Mouse (Mus musculus): Measurements from ENCODE around the gene Prdm12. TPM values are rescaled to one million over a fixed set of nuclear protein-coding genes. Genes with fewer than 3 reads are reported as not detected.

Prdm12 gene
- polyA plus RNA-seq, 1 experiment: not detected

- no peak for TF ChIP-seq POLR2A (IDR thresholded peaks at IDR 0.05; ENCODE audit: low read depth, low read length)
- no peak for TF ChIP-seq CTCF (IDR thresholded peaks at IDR 0.05; ENCODE audit: borderline replicate concordance, insufficient read depth, low read length)
- H3K4me1 ChIP-seq (ENCODE audit: control insufficient read depth, insufficient read depth, low read length): no peaks in the 10 kb centered on the region
- no peak overlapping the region for H3K4me3 ChIP-seq (ENCODE audit: insufficient read depth, low read length)
- H3K27ac ChIP-seq (ENCODE audit: insufficient read depth, low read length): no peak overlapping the region
Observed at GRCm38 (mm10) chr2:31700545-31701446, 61.0 kb downstream of the Prdm12 start.

GRCm38 (mm10) chr2:31703226-31703625 is 63.4 kb downstream of the Prdm12 start:
- no peak for TF ChIP-seq POLR2A (IDR thresholded peaks at IDR 0.05; ENCODE audit: low read depth, low read length)
- no peak for TF ChIP-seq CTCF (IDR thresholded peaks at IDR 0.05; ENCODE audit: borderline replicate concordance, insufficient read depth, low read length)
- H3K4me3 ChIP-seq (ENCODE audit: insufficient read depth, low read length): no peak overlapping the region
- H3K27ac ChIP-seq (ENCODE audit: insufficient read depth, low read length): no peak overlapping the region
- H3K4me1 ChIP-seq (ENCODE audit: control insufficient read depth, insufficient read depth, low read length): no peaks in the 10 kb centered on the region

Other genes with a start within 250 kb of the Prdm12 start
- 212 and 308 TPM in 2 replicates for gene Ass1, start 169.8 kb upstream of the Prdm12 start, polyA plus RNA-seq (2011; ENCODE audit: insufficient read length, low read depth, missing spikeins)
- gene Fubp3, start 67.4 kb upstream of the Prdm12 start, polyA plus RNA-seq (2011; ENCODE audit: insufficient read length, low read depth, missing spikeins): 73.6 and 83.4 TPM in 2 replicates
- 23.1 and 24.9 TPM in 2 replicates for gene Exosc2, start 30.7 kb downstream of the Prdm12 start, polyA plus RNA-seq (2011; ENCODE audit: insufficient read length, low read depth, missing spikeins)
- gene Abl1, start 48.3 kb downstream of the Prdm12 start, polyA plus RNA-seq (2011; ENCODE audit: insufficient read length, low read depth, missing spikeins): 58.9 and 61.6 TPM in 2 replicates
- gene Qrfp, start 170.5 kb downstream of the Prdm12 start, polyA plus RNA-seq (2011; ENCODE audit: insufficient read length, low read depth, missing spikeins): not detected in 2 replicates
- gene Fibcd1, start 206.0 kb downstream of the Prdm12 start, polyA plus RNA-seq (2011; ENCODE audit: insufficient read length, low read depth, missing spikeins): 0.11 TPM in 1 of 2 replicates, not detected in the other
- 0.09 and 0.37 TPM in 2 replicates for gene Lamc3, start 247.3 kb downstream of the Prdm12 start, polyA plus RNA-seq (2011; ENCODE audit: insufficient read length, low read depth, missing spikeins)